Mouse (Mus musculus) thymus, postnatal 36 days (tissue): ENCODE measurements at regions not wholly inside any gene's neighbourhood (a gene's known extent, or its start where the extent isn't known, plus 50 kb on each side); places are given as distances from the start of the nearest gene placed in this dataset.

ENCODE experiments used
- DNase-seq, 2 experiments: peaks; one replicate each; pipeline ENCODE4 v3.0.0; 2022; ENCODE audit warnings: mixed read lengths in 2 of 2

DNA sequence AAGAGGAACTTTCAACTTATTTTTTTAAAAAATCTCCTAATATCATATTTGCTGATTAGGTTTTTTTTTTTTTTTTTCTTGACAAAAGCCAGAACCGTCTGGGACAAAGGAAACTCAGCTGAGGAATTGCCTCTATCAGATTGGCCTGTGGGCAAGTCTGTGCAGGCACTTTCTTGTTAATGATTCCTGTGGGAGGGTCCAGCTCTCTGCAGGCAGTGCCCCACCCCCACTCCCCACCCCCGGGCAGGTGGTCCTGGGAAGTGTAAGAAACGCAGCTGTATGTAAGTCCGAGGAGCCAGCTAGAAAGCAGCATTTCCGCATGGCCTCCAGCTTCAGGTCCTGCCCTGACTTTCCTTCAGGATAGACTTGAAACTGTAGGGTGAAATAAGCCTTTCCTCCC lies 377.7 kb downstream of the Sox2 start:
- no peak for DNase-seq

- no peak for DNase-seq
Measured at GRCm38 (mm10) chr3:35029924-35030323, 379.7 kb downstream of the Sox2 start.

DNA sequence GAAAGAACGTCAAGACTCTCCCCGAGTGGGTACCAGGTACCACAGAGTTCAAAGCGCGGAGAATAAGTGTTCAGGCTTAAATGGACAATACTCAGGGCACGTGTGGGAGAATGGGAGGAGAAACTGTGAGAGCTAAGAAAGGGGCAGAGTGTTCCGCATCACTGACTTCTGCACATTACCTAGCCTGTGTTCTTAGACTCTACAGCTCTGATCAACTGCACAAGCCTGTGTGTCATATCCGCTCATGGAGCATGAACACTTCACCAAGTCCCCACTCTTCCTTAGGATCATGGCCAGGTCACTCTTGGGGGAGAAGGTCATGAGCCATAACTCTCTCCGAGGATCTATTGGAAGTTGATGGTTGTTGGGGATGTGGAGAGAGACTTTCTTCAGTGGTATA lies 383.4 kb downstream of the Sox2 start:
- no peak for DNase-seq

DNA sequence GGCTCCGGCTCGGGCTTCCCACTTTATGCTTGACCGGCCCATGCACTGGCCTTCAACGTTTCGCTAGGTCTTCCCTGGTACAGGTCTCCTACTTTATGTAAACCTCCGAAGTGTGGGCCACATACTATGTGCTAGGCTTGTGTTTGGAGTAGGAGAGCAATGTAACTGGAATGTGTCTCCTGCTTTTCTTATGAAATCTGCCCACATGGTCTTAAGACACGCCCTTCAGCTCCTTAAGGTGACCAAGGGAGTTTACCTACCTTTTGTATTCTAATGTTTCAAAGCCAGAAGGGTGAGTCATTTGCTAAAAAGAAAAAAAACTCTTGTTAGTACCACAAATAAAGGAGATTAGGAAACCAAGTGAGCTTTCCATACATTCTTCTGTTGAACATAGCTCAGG lies 385.0 kb downstream of the Sox2 start:
- no peak for DNase-seq

- DNase-seq, result no peak
Measured at GRCm38 (mm10) chr3:35043705-35044104, 393.5 kb downstream of the Sox2 start.

- no peak for DNase-seq
Measured at GRCm38 (mm10) chr3:35059438-35059837, 409.2 kb downstream of the Sox2 start.

GRCm38 (mm10) chr3:35060042-35060441 lies 409.8 kb downstream of the Sox2 start:
- no peak for DNase-seq

DNA sequence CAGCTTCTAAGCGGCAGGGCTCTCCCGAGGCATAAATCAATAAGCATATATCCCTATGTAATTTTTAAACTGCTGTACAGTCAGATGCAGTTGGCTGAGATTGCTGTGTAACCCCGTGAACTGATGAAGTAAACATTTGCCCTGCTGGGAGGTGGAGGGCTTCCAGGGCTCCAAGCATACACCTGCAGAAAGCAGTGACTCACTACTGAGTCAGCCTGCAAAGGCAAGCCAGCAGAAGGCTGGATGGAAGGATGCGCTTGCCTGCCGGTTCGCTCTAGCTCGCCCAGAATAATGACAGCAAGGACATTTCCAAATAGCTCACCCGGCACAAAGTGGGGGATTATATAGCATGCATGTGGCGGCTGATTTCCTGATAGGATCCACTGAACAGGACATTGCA lies 416.6 kb downstream of the Sox2 start:
- no peak for DNase-seq

DNA sequence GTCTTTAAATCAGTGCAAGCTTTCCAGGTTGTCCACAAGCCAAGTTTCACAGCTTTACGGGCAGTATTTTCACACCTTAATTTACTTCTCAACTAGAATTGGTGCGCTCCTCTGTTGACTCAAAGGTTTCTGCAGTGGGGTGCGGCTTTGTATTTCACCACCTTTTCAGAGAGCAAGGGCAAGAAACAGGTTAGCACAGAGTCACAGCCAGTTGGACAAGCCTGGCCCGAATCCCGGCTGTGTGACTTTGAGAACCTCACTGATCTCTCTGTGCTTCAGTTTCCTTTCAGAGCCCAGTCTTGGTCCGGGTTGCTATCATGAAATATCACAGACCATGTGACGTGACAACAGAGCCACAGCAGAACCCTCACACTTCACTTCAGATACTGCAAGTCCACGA lies 418.4 kb downstream of the Sox2 start:
- no peak for DNase-seq

DNA sequence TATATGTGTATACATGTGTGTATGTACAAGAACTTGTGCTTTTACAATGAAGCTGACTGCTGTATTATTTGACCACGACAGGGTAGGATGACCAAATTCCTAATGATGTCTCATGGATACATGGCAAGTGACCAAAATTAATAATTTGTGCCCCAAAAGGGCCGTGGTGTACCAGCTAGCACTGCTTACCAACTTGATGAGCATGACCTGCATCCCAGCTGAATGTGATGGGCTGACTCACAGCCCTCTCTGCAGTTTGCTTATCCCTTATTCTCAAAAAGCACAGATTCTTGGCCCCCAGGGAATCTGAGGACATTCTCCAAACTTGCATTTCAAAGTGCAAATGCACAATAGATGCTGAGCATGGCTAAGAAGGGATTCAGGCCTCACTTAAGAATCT lies 420.8 kb downstream of the Sox2 start:
- DNase-seq, result no peak

GRCm38 (mm10) chr3:35079887-35080286 lies 429.7 kb downstream of the Sox2 start:
- no peak for DNase-seq

DNA sequence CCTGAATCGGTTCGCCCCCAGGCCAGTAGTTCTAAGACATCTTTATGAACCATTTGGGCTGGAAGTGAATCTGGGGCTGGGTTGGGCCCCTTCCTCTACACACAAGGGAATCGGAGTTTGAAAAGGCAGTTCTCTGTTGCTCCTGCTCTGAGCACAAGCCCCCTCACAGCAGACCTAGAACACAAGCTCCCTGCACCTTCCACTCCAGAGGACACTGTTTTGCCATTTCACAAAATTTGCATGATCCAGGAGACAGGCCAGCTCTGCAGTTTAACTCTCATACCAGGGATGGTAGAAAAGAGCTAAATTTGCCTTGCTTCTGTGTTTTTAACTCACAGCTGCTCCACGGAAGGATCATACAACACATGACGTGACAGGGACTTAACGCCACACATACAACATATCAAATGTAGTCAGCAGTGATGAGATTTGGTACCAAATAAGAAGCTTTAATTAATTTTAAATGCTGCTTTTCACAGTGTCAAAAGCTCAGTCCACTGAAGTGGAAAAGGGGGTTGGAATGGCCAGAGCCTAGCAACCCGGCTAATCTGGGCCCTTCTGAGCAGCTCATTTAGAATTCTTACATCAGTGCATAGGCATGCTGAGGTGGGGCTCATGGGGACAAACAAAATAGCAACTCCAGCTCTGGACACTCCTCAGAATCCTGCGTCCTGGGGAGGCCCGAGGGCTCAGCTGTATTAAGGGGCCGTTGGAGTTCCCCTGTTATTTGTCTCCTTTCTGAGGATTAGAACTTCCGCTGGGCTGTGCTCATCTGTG lies 434.1 kb downstream of the Sox2 start:
- no peak for DNase-seq

DNA sequence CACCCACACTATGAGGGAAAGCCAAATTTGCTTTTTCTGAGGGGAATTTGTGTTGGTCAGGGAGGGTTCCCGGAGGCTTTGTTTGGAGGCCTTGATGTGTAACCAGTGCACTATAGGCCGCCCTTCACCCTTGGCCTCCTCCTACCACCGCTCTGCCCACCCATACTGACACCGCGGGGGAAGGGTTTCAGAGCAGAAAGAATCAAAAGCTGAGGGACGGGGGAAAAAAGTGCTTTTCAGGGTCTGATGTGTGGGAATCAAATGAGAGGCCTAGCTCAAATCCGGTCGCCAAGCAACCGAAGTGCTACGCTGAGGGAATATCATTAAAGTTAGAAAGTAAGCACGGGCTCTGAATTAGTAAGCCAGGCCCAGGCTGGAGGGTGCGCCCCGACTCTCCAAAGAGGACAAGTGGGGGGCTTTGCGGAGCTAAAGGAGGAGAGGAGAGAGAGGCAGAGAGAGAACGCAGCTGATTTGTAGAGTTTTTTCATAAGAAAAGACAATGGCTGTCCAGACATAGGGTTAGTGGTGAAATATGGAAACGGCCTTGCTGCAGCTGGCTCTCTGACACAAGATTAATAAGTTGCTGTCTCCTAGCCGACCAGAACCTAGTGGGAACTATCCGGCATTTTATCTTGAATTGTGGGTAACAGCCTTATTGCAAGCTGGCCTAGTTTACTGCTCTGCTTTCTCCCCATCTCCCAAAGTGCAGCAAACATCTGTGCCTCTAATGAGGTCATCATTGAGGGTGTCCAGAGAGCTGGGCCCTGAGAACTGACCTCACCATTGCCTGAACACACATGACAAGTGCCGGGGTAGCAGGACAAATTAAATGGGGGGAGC lies 438.3 kb downstream of the Sox2 start:
- no peak for DNase-seq

- DNase-seq, result no peak
Measured at GRCm38 (mm10) chr3:35090496-35091133, 440.4 kb downstream of the Sox2 start.

GRCm38 (mm10) chr3:35093001-35093400 lies 442.8 kb downstream of the Sox2 start:
- no peak for DNase-seq

DNA sequence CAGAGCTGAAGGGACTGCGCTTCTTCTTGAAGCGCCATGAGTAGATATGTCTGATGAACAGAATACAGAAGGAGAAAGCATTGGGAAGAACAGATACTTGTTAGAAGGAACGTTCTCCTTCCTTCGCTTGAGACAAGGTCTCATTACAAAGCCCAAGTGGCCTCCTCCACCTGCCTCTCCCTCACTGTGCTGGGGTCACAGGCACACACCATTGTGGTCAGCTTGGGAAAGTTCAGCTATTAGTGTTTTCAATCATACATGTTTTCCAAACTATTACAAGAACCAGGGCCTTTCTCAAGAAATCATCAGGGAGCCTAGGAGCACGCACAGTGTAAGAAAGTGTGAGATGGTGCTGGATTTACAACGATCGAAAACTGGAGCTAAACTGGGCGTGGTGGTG lies 445.0 kb downstream of the Sox2 start:
- DNase-seq, result no peak

DNA sequence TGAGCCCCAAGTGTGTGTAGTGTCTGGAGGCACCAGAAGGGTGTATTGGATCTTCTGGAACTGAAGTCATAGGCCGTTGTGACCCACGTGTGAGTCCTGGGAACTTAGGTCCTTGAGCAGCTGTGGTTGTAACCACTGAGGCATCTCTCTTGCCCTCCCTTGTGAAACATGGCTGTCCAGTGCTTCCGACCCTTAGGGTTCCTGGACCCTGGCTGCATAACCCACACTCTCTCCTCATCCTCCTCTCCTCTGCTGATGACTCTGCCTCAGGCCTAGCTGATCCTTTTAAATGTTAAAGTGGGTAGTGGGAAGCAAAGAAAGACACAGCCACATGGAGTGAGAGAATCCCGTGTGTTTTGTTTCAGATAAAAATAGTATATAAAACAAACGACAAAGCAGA lies 446.2 kb downstream of the Sox2 start:
- DNase-seq, result no peak

GRCm38 (mm10) chr3:35097766-35098165 lies 447.6 kb downstream of the Sox2 start:
- no peak for DNase-seq

- no peak for DNase-seq
Measured at GRCm38 (mm10) chr3:35099226-35099625, 449.0 kb downstream of the Sox2 start.

GRCm38 (mm10) chr3:35099876-35100420 lies 449.7 kb downstream of the Sox2 start:
- DNase-seq, result no peak

DNA sequence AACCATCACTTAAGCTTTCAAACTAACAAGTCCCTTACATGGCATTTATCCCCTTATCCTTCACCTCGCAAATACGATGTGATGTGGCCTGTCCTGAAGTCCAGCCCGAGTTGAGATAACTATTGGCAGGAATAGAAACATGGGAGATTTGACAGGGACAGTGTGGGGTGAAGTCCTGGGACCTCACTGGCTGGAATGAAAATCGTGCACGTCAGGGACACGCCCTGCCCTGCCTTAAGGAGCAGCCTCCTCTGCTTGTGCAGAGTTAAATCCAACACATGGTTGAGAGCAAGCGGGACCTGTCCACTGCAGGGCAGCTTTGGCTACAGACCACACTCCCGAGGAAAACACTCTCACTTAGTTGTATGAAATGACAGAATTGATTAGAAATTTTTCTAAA lies 451.1 kb downstream of the Sox2 start:
- no peak for DNase-seq

- no peak for DNase-seq
Measured at GRCm38 (mm10) chr3:35101951-35102350, 451.7 kb downstream of the Sox2 start.
